ENCODE assay signal across 9 mouse cellular contexts in genomic region chrX:105763612-105764011, GRCm38 (mm10). TPM values are rescaled to one million over a fixed set of nuclear protein-coding genes. Genes with fewer than 3 reads are reported as not detected.
A peak's percentile ranks its signal among the peaks of the same experiment; 100 is the strongest.
DNase-seq lines count a peak whose midpoint lies in the region; ATAC-seq and TF ChIP-seq lines count a peak whose summit lies in the region.
"Had no signal": no experiment of that assay in that cellular context is flagged by ENCODE, and none has a peak within 500 bp of the region (broad histone marks: within the 10 kb centered on the region; RNA-seq: fewer than 3 reads in every experiment).

No protein-coding gene starts in this region.

- TF ChIP-seq POLR2A in spleen, adult 2 months (IDR thresholded peaks at IDR 0.05; ENCODE audit: low read depth, low read length): no peak

- peaks cover 5% of the 10 kb centered on the region; the same call in 1 of the 2 replicates for H3K4me1 ChIP-seq in spleen, adult 2 months (ENCODE audit: control insufficient read depth, insufficient read depth, insufficient read length)
- H3K4me1 ChIP-seq in forebrain, embryonic 16.5 days (replicated peaks; ENCODE audit: control insufficient read depth, insufficient read depth, low read length): peaks cover 7% of the 10 kb centered on the region; the same call in 1 of the 2 replicates
- no peaks in the 10 kb centered on the region for H3K4me1 ChIP-seq in intestine, embryonic 14.5 days (replicated peaks; ENCODE audit: control insufficient read depth, insufficient read depth, low read length)
- H3K4me1 ChIP-seq in midbrain, postnatal 0 days (ENCODE audit: insufficient read depth, low read length): no peaks in the 10 kb centered on the region

- WGBS in spleen, adult 2 months: 19% methylated on average over 20 of the region's 20 CpGs
- 13% methylated on average over 20 of the region's 20 CpGs for WGBS in forebrain, embryonic 16.5 days
- WGBS in intestine, embryonic 14.5 days: 13% methylated on average over 20 of the region's 20 CpGs
- 22% methylated on average over 19 of the region's 20 CpGs for WGBS in midbrain, postnatal 0 days

- no peak for TF ChIP-seq CTCF in spleen, adult 2 months (IDR thresholded peaks at IDR 0.05; ENCODE audit: extremely low read depth, insufficient read depth, insufficient read length, insufficient replicate concordance)
- no peak for TF ChIP-seq CTCF in midbrain, postnatal 0 days (IDR thresholded peaks at IDR 0.05)

- peak; percentile 57 for ATAC-seq in forebrain, embryonic 16.5 days
- ATAC-seq in intestine, embryonic 14.5 days (replicated peaks; ENCODE audit: low FRiP score, low TSS enrichment, low read depth): peak; percentile 23; the same call in 1 of the 2 replicates
- peak; percentile 52 for ATAC-seq in midbrain, postnatal 0 days (ENCODE audit: low FRiP score)
- ATAC-seq in inflammation-experienced regulatory T-cells, adult 6 months: no peak

- DNase-seq in embryo, embryonic 9.5 days (ENCODE audit: extremely low spot score): peak; percentile 16
- DNase-seq in embryo, embryonic 10 days (ENCODE audit: low spot score): no peak
- DNase-seq in spleen, adult 2 months (ENCODE audit: low read depth in 1 of 2, low spot score in 2 of 2): no peak
- no peak for DNase-seq in spleen, postnatal 36 days (ENCODE audit: low spot score in 2 of 2)
- no peak for DNase-seq in intestine, embryonic 14.5 days (ENCODE audit: low spot score)
- DNase-seq in midbrain, postnatal 0 days (ENCODE audit: low spot score): no peak

- no peak overlapping the region for H3K27ac ChIP-seq in spleen, adult 2 months (ENCODE audit: insufficient read depth, low read length)
- H3K27ac ChIP-seq in forebrain, embryonic 16.5 days (ENCODE audit: low read length): no peak overlapping the region
- H3K27ac ChIP-seq in intestine, embryonic 14.5 days (ENCODE audit: low read depth): no peak overlapping the region
- no peak overlapping the region for H3K27ac ChIP-seq in midbrain, postnatal 0 days (ENCODE audit: low read depth, low read length)

- peaks cover 11% of the 10 kb centered on the region for H3K27me3 ChIP-seq in spleen, adult 2 months (ENCODE audit: control insufficient read depth, insufficient read depth, low read length)
- peaks cover 9% of the 10 kb centered on the region; the same call in 1 of the 2 replicates for H3K27me3 ChIP-seq in forebrain, embryonic 16.5 days (replicated peaks; ENCODE audit: control insufficient read depth, insufficient read depth, low read length)
- H3K27me3 ChIP-seq in intestine, embryonic 14.5 days (replicated peaks; ENCODE audit: control insufficient read depth, insufficient read depth, low read length): peaks cover 49% of the 10 kb centered on the region
- peaks cover 25% of the 10 kb centered on the region for H3K27me3 ChIP-seq in midbrain, postnatal 0 days (ENCODE audit: insufficient read depth, low read length)

- H3K4me2 ChIP-seq in forebrain, embryonic 16.5 days (ENCODE audit: low read length): peak overlapping the region; percentile 58
- peak overlapping the region; percentile 55 for H3K4me2 ChIP-seq in intestine, embryonic 14.5 days (ENCODE audit: low read length)
- H3K4me2 ChIP-seq in midbrain, postnatal 0 days (ENCODE audit: low read depth, low read length, poor library complexity, severe bottlenecking): peak overlapping the region; percentile 63

- H3K9me3 ChIP-seq in forebrain, embryonic 16.5 days (ENCODE audit: control insufficient read depth, low read length): no peaks in the 10 kb centered on the region
- H3K9me3 ChIP-seq in intestine, embryonic 14.5 days (ENCODE audit: control insufficient read depth, low read length): no peaks in the 10 kb centered on the region
- no peaks in the 10 kb centered on the region for H3K9me3 ChIP-seq in midbrain, postnatal 0 days (ENCODE audit: low read length)

- H3K36me3 ChIP-seq in spleen, adult 2 months (ENCODE audit: control insufficient read depth, insufficient read depth, low read length): no peaks in the 10 kb centered on the region
- no peaks in the 10 kb centered on the region for H3K36me3 ChIP-seq in forebrain, embryonic 16.5 days (ENCODE audit: control insufficient read depth, insufficient read depth)
- no peaks in the 10 kb centered on the region for H3K36me3 ChIP-seq in intestine, embryonic 14.5 days (ENCODE audit: control insufficient read depth, insufficient read depth, low read length)
- no peaks in the 10 kb centered on the region for H3K36me3 ChIP-seq in midbrain, postnatal 0 days (ENCODE audit: insufficient read depth, low read length)

- H3K4me3 ChIP-seq in spleen, adult 2 months (ENCODE audit: extremely low read depth, insufficient read depth, insufficient read length): peak overlapping the region; percentile 50; the same call in 1 of the 2 replicates
- peak overlapping the region; percentile 48 for H3K4me3 ChIP-seq in forebrain, embryonic 16.5 days (replicated peaks; ENCODE audit: low read length)
- H3K4me3 ChIP-seq in intestine, embryonic 14.5 days (ENCODE audit: low read depth, low read length): peak overlapping the region; percentile 32
- H3K4me3 ChIP-seq in midbrain, postnatal 0 days (ENCODE audit: low read depth, low read length): peak overlapping the region; percentile 43

- peak overlapping the region; percentile 27; the same call in 1 of the 2 replicates for H3K9ac ChIP-seq in forebrain, embryonic 16.5 days (replicated peaks; ENCODE audit: low read depth, low read length)
- H3K9ac ChIP-seq in intestine, embryonic 14.5 days (ENCODE audit: low read length): no peak overlapping the region
- 0 out of 2 replicates have a peak overlapping the region, but pooled peaks have one; percentile 13 for H3K9ac ChIP-seq in midbrain, postnatal 0 days (replicated peaks; ENCODE audit: low read length, poor library complexity, severe bottlenecking)

RNA-seq across cellular contexts. Expression of gene Fgf16, which starts 0.5 kb away (rescaled TPM):
- 0.07 and 0.16 TPM in 2 replicates for polyA plus RNA-seq in spleen, adult 2 months (2012; rRNA removed)
- polyA plus RNA-seq in forebrain, embryonic 16.5 days (2015; fragmentation: Nextera tagmentation; extraction: Ambion mirVana): 0.24 TPM in 1 of 2 replicates, not detected in the other
- not detected in 2 replicates for polyA plus RNA-seq in intestine, embryonic 14.5 days (2014; fragmentation: Nextera tagmentation; extraction: Ambion mirVana)
- not detected in 2 replicates for total RNA-seq in midbrain, postnatal 0 days (2014; rRNA removed)
- polyA plus RNA-seq in midbrain, postnatal 0 days (2015; fragmentation: Nextera tagmentation; extraction: Ambion mirVana): 0.12 and 0.20 TPM in 2 replicates
- 1 to 10 TPM in 1 of 3 experiments, under 1 TPM in 1, not detected in 1; 0.34 to 1.2 TPM for polyA plus RNA-seq in inflammation-experienced regulatory T-cells, adult 6 months (2017; shearing (Covaris generic))
- polyA plus RNA-seq: C2C12 had no signal
